Mouse (Mus musculus): Measurements from ENCODE around the gene Lhx4. TPM values are rescaled to one million over a fixed set of nuclear protein-coding genes. Genes with fewer than 3 reads are reported as not detected.
A peak's percentile ranks its signal among the peaks of the same experiment; 100 is the strongest.

Lhx4 gene
- polyA plus RNA-seq, 1 experiment from 2014 or later = 1.7 TPM

DNA sequence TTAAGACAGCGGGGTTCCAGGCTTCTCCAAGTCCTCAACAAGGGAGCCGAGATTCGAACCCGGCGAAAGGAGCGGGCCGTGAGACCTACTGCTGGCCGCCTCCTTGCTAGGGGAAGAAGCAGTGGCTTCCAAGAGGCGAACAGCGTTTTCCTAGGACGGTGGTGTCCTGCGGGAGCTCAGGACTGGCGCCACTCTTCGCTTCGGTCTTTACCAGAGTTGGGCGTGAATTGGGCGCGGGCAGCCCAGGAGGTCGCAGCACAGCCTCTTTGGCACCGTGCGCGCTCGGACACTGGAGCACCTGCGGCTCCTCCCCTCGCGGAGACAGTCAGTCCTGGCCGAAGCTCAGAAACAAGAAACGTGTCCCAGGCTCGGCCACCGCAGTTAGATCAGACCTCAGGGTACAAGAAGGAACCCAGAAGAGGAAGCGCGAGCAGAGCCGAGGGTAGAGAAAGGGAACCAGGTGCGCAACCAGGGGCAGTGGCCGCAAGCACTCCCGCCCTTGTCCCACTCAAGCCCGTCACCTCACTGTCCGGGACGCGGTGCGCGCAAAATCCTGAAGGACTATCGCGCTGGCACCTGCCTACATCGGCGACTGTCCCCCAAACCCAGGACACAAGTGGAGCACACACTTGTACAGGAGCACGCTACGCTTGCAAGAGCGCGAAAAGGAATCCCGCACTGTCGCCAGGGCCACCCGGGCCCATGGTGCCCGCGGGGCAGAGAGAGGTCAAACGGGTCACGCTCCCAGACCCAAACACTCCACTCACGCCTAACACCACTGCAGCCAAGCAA, 14.3 kb downstream of the Lhx4 start:
- under 1% methylated on average over 58 of the region's 58 CpGs for WGBS
- no peaks in the 10 kb centered on the region for H3K36me3 ChIP-seq (ENCODE audit: control insufficient read depth, insufficient read depth, low read length)
- no peak overlapping the region for H3K4me2 ChIP-seq
- no peak overlapping the region for H3K27ac ChIP-seq (ENCODE audit: low read depth, low read length)
- no peak overlapping the region for H3K4me3 ChIP-seq (ENCODE audit: low read depth, low read length)
- no peak for ATAC-seq (ENCODE audit: low FRiP score)
- H3K9ac ChIP-seq (ENCODE audit: low read length) = no peak overlapping the region
- H3K4me1 ChIP-seq (ENCODE audit: control insufficient read depth, insufficient read depth, low read length) = peaks cover 10% of the 10 kb centered on the region
- DNase-seq (ENCODE audit: low spot score, missing footprints) = peak; percentile 97
- H3K27me3 ChIP-seq (ENCODE audit: control insufficient read depth, insufficient read depth, low read length) = peaks cover 98% of the 10 kb centered on the region
- H3K9me3 ChIP-seq (ENCODE audit: control insufficient read depth, low read length) = no peaks in the 10 kb centered on the region

- Histone ChIP-seq H3K36me3 (ENCODE audit: control insufficient read depth, insufficient read depth, low read length) (no peaks in the 10 kb centered on the region), H3K4me2 (no peak overlapping the region), H3K27me3 (ENCODE audit: control insufficient read depth, insufficient read depth, low read length) (peaks cover 98% of the 10 kb centered on the region), H3K4me1 (ENCODE audit: control insufficient read depth, insufficient read depth, low read length) (peaks cover 9% of the 10 kb centered on the region), H3K9me3 (ENCODE audit: control insufficient read depth, low read length) (no peaks in the 10 kb centered on the region), H3K9ac (ENCODE audit: low read length) (no peak overlapping the region), H3K27ac (ENCODE audit: low read depth, low read length) (no peak overlapping the region), H3K4me3 (ENCODE audit: low read depth, low read length) (no peak overlapping the region)
- 0% methylated on average over 26 of the region's 26 CpGs for WGBS
- ATAC-seq (ENCODE audit: low FRiP score) (0 out of 2 replicates have a peak, but pooled peaks have one; percentile 12), DNase-seq (ENCODE audit: low spot score, missing footprints) (no peak)
Measured at GRCm38 (mm10) chr1:155736096-155736825, 15.2 kb downstream of the Lhx4 start.

DNA sequence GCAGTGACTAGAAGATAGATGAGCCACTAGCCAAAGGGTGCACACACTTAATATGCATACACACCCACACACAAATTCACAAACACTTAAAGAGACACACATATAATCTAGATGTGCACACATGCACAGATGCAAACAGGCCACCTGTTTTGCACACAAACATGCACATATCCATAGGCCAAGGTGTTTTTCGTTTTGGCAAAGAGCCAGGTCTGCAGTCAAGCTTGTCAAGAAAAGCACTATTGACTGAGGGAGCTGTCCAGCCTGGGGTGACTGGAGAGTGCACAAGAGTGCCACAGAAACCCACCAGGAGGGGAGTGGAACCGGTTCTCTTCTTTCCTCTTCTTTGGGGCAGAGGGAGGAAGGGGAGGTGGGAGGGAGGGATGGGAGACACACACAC, 20.3 kb downstream of the Lhx4 start:
- WGBS = 2% methylated on average over 2 of the region's 2 CpGs
- ATAC-seq (ENCODE audit: low FRiP score) (no peak), DNase-seq (ENCODE audit: low spot score, missing footprints) (peak; percentile 82)
- H3K27me3 ChIP-seq (ENCODE audit: control insufficient read depth, insufficient read depth, low read length) = peaks cover 90% of the 10 kb centered on the region
- no peak overlapping the region for H3K4me2 ChIP-seq
- no peak overlapping the region for H3K27ac ChIP-seq (ENCODE audit: low read depth, low read length)
- H3K9ac ChIP-seq (ENCODE audit: low read length) = no peak overlapping the region
- no peaks in the 10 kb centered on the region for H3K36me3 ChIP-seq (ENCODE audit: control insufficient read depth, insufficient read depth, low read length)
- peaks cover 8% of the 10 kb centered on the region for H3K4me1 ChIP-seq (ENCODE audit: control insufficient read depth, insufficient read depth, low read length)
- H3K9me3 ChIP-seq (ENCODE audit: control insufficient read depth, low read length) = no peaks in the 10 kb centered on the region
- H3K4me3 ChIP-seq (ENCODE audit: low read depth, low read length) = no peak overlapping the region

DNA sequence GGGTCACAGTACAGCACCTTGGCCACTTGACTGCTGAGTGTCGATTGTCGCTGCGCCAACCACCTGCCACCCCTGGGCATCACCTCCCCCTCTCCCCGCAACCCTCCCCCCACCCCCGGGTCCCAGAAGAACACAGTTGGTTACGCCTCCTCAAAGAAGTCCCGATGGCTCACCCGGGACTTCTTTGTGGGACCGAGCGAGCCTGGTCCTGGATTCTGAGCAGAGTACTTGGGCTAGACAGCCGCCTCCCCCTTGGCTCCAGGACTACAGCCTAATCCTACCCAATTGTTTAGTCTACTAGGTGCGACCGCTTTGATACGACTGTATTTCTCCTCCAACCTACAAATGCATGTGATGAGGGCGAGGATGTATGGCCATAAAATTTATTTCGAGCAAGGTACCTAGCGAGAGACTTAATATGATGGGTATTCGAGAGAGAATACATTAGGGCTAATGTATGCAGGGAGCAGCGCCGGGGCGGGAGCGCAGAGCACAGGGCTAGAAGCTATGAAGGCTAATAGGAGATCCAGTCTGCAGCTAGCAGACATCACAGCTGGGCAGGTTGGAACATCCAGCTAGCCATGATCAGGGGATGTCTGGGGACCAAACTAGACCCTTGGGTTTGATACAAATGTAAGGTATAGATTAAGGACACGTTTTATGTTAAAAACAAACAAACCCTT, 22.2 kb downstream of the Lhx4 start:
- H3K27ac ChIP-seq (ENCODE audit: low read depth, low read length) = no peak overlapping the region
- under 1% methylated on average over 23 of the region's 23 CpGs for WGBS
- H3K9ac ChIP-seq (ENCODE audit: low read length) = no peak overlapping the region
- no peaks in the 10 kb centered on the region for H3K36me3 ChIP-seq (ENCODE audit: control insufficient read depth, insufficient read depth, low read length)
- peaks cover 8% of the 10 kb centered on the region for H3K4me1 ChIP-seq (ENCODE audit: control insufficient read depth, insufficient read depth, low read length)
- H3K4me2 ChIP-seq = peak overlapping the region; percentile 34
- peak; percentile 70 for ATAC-seq (ENCODE audit: low FRiP score)
- H3K27me3 ChIP-seq (ENCODE audit: control insufficient read depth, insufficient read depth, low read length) = peaks cover 83% of the 10 kb centered on the region
- H3K4me3 ChIP-seq (ENCODE audit: low read depth, low read length) = no peak overlapping the region
- H3K9me3 ChIP-seq (ENCODE audit: control insufficient read depth, low read length) = no peaks in the 10 kb centered on the region
- peak; percentile 90 for DNase-seq (ENCODE audit: low spot score, missing footprints)

DNA sequence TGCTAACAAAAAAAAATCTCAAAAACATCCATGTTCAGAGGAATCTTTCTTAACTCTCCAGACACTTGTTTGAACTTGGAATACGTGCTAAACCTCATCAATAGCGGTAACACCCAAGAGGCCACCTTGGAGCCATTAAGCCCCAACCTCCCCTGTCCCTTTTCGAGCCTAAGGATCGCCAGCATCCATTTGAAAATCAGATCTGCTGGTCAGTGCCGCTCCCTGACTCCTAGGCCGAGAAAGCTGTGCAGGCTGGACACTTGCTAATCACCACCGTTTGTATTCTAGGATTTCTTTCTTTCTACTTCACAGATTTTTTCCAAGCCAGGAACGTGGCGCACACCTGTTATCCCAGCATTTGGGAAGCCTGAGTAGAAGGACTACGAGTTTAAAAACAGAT, 23.7 kb downstream of the Lhx4 start:
- Histone ChIP-seq H3K9ac (ENCODE audit: low read length) (no peak overlapping the region), H3K27me3 (ENCODE audit: control insufficient read depth, insufficient read depth, low read length) (peaks cover 81% of the 10 kb centered on the region), H3K4me1 (ENCODE audit: control insufficient read depth, insufficient read depth, low read length) (peaks cover 8% of the 10 kb centered on the region), H3K27ac (ENCODE audit: low read depth, low read length) (no peak overlapping the region), H3K4me2 (no peak overlapping the region), H3K4me3 (ENCODE audit: low read depth, low read length) (no peak overlapping the region), H3K9me3 (ENCODE audit: control insufficient read depth, low read length) (no peaks in the 10 kb centered on the region), H3K36me3 (ENCODE audit: control insufficient read depth, insufficient read depth, low read length) (no peaks in the 10 kb centered on the region)
- WGBS = 20% methylated on average over 10 of the region's 10 CpGs
- DNase-seq (ENCODE audit: low spot score, missing footprints) = peak; percentile 81
- no peak for ATAC-seq (ENCODE audit: low FRiP score)

DNA sequence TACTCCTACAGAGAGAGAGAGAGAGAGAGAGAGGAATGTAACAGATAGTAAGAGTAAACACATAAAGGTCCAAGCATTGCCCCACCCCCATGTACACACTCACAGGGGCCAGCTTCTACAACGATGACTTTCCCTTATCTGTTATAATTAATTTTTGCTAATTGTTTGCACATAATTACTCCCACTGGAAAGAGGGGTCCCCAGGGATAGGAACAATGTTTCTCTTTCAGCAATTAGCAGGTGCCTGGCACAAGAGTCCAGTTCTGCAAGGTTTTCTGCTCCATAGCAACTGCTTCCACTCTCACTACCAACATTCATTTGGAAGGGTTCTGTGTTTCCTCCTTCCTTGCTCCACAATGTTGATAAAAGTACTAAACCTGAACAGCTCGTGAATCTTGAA, 25.6 kb downstream of the Lhx4 start:
- H3K4me2 ChIP-seq = no peak overlapping the region
- no peaks in the 10 kb centered on the region for H3K9me3 ChIP-seq (ENCODE audit: control insufficient read depth, low read length)
- no peak overlapping the region for H3K27ac ChIP-seq (ENCODE audit: low read depth, low read length)
- peaks cover 73% of the 10 kb centered on the region for H3K27me3 ChIP-seq (ENCODE audit: control insufficient read depth, insufficient read depth, low read length)
- DNase-seq (ENCODE audit: low spot score, missing footprints) (no peak), ATAC-seq (ENCODE audit: low FRiP score) (no peak)
- no peak overlapping the region for H3K9ac ChIP-seq (ENCODE audit: low read length)
- H3K36me3 ChIP-seq (ENCODE audit: control insufficient read depth, insufficient read depth, low read length) = no peaks in the 10 kb centered on the region
- H3K4me1 ChIP-seq (ENCODE audit: control insufficient read depth, insufficient read depth, low read length) = peaks cover 8% of the 10 kb centered on the region
- 85% methylated on average over 2 of the region's 2 CpGs for WGBS
- H3K4me3 ChIP-seq (ENCODE audit: low read depth, low read length) = no peak overlapping the region

DNA sequence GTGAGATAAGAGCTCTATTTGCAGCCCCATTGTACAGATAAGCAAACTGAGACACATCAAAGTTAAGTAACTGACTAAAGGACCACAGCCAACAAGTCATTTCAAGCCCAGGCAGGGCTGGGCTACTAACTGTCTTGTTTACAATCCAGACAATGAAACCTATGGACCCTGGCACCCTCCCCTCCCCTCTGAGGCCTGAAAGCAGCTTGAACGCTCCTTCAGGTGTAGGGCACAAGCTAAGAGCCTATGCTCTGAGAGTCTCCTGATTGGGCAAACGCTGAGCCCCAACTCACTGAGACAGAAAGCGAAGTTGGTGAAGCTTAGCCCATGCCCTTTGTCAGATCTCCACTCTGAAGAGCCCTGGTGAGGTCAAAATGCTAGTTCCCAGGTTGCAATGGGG, 27.2 kb downstream of the Lhx4 start:
- H3K9me3 ChIP-seq (ENCODE audit: control insufficient read depth, low read length) = no peaks in the 10 kb centered on the region
- H3K27me3 ChIP-seq (ENCODE audit: control insufficient read depth, insufficient read depth, low read length) = peaks cover 60% of the 10 kb centered on the region
- ATAC-seq (ENCODE audit: low FRiP score) = no peak
- 71% methylated on average over 3 of the region's 3 CpGs for WGBS
- H3K27ac ChIP-seq (ENCODE audit: low read depth, low read length) = no peak overlapping the region
- no peaks in the 10 kb centered on the region for H3K36me3 ChIP-seq (ENCODE audit: control insufficient read depth, insufficient read depth, low read length)
- no peak overlapping the region for H3K4me2 ChIP-seq
- peaks cover 4% of the 10 kb centered on the region for H3K4me1 ChIP-seq (ENCODE audit: control insufficient read depth, insufficient read depth, low read length)
- H3K4me3 ChIP-seq (ENCODE audit: low read depth, low read length) = no peak overlapping the region
- DNase-seq (ENCODE audit: low spot score, missing footprints) = peak; percentile 69
- no peak overlapping the region for H3K9ac ChIP-seq (ENCODE audit: low read length)

- no peak for ATAC-seq (ENCODE audit: low FRiP score)
- peaks cover 39% of the 10 kb centered on the region for H3K27me3 ChIP-seq (ENCODE audit: control insufficient read depth, insufficient read depth, low read length)
- H3K4me2 ChIP-seq = no peak overlapping the region; the same call in 1 of the 2 replicates
- no peak overlapping the region for H3K27ac ChIP-seq (ENCODE audit: low read depth, low read length)
- DNase-seq (ENCODE audit: low spot score, missing footprints) = peak; percentile 94
- WGBS = 2% methylated on average over 13 of the region's 13 CpGs
- H3K4me3 ChIP-seq (ENCODE audit: low read depth, low read length) = no peak overlapping the region
- H3K9me3 ChIP-seq (ENCODE audit: control insufficient read depth, low read length) = no peaks in the 10 kb centered on the region
- H3K4me1 ChIP-seq (ENCODE audit: control insufficient read depth, insufficient read depth, low read length) = no peaks in the 10 kb centered on the region
- H3K36me3 ChIP-seq (ENCODE audit: control insufficient read depth, insufficient read depth, low read length) = no peaks in the 10 kb centered on the region
- no peak overlapping the region for H3K9ac ChIP-seq (ENCODE audit: low read length)
Measured at GRCm38 (mm10) chr1:155722185-155722584, 29.3 kb downstream of the Lhx4 start.

DNA sequence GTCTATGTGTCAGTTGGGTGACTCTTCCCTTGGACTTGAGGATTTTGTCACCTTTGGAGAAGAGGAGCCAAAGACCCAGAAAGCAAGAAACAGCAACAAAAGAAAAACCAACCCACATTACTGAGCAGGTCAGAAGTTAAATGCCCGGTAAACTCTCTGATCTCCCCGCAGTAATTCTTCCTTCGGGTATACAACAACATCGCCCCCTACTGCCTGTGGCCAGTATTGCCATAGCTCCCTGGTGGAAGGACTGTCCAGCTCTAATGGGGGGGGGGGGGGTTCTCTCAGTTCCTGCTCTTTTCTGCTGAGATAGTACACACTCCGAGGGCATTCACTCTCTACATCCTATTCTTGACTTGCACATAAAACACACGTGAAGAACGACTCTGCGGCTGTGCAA, 30.0 kb downstream of the Lhx4 start:
- 34% methylated on average over 8 of the region's 8 CpGs for WGBS
- Histone ChIP-seq H3K36me3 (ENCODE audit: control insufficient read depth, insufficient read depth, low read length) (no peaks in the 10 kb centered on the region), H3K27me3 (ENCODE audit: control insufficient read depth, insufficient read depth, low read length) (peaks cover 36% of the 10 kb centered on the region), H3K4me2 (no peak overlapping the region), H3K4me3 (ENCODE audit: low read depth, low read length) (no peak overlapping the region), H3K9ac (ENCODE audit: low read length) (no peak overlapping the region), H3K9me3 (ENCODE audit: control insufficient read depth, low read length) (no peaks in the 10 kb centered on the region), H3K27ac (ENCODE audit: low read depth, low read length) (no peak overlapping the region), H3K4me1 (ENCODE audit: control insufficient read depth, insufficient read depth, low read length) (no peaks in the 10 kb centered on the region)
- DNase-seq (ENCODE audit: low spot score, missing footprints) (peak; percentile 94), ATAC-seq (ENCODE audit: low FRiP score) (peak; percentile 35; the same call in 1 of the 2 replicates)
